Mouse (Mus musculus): ENCODE measurements at regions not wholly inside any gene's neighbourhood (a gene's known extent, or its start where the extent isn't known, plus 50 kb on each side); places are given as distances from the start of the nearest gene placed in this dataset.

GRCm38 (mm10) chr4:12776217-12776578, 604.4 kb upstream of the Fam92a start:
- TF ChIP-seq CTCF (IDR thresholded peaks at IDR 0.05; ENCODE audit: low read depth, low read length), result no peak
- no peak for TF ChIP-seq POLR2A (IDR thresholded peaks at IDR 0.05; ENCODE audit: insufficient read depth, low read length)

Measured in ES-Bruce4 (cell line).